Mouse (Mus musculus) cerebellum, postnatal 25 days (tissue): ENCODE data around the gene Pim3.
A peak's percentile ranks its signal among the peaks of the same experiment; 100 is the strongest.
"Not testable (repeated sequence)": the region's sequence is repeated elsewhere in the genome, so short reads cannot be mapped to it uniquely, and the experiment has no call there.

Experiments
- DNase-seq, 2 experiments: peaks; one replicate each; pipeline ENCODE4 v3.0.0; 2021; ENCODE audit warnings: mixed read lengths in 2 of 2

The Pim3 gene

GRCm38 (mm10) chr15:88861772-88862622 is at the start of gene Pim3:
TSS of gene Pim3 (plus strand) at chr15:88862186.
- peak; percentile 98 to 99 for DNase-seq

- no peak for DNase-seq
These were observed 48.7 kb upstream of the Pim3 start for GRCm38 (mm10) chr15:88813262-88813661.

GRCm38 (mm10) chr15:88813873-88814272 is 48.1 kb upstream of the Pim3 start:
- DNase-seq, result not testable (repeated sequence)

GRCm38 (mm10) chr15:88814411-88815047 is 47.5 kb upstream of the Pim3 start:
- DNase-seq, result no peak

GRCm38 (mm10) chr15:88815196-88815700 is 46.7 kb upstream of the Pim3 start:
- no peak for DNase-seq

- DNase-seq, result peak; percentile 99
These were observed 42.7 kb upstream of the Pim3 start, which contains the start of the genes Alg12 and Creld2 for GRCm38 (mm10) chr15:88819026-88819905. TSS of gene Alg12 (minus strand) at chr15:88819318. TSS of gene Creld2 (plus strand) at chr15:88819646.

GRCm38 (mm10) chr15:88819906-88820303 is 42.1 kb upstream of the Pim3 start:
- DNase-seq, result no peak

- no peak for DNase-seq
These were observed 40.6 kb upstream of the Pim3 start for GRCm38 (mm10) chr15:88821403-88821802.

- DNase-seq, result no peak
These were observed 39.5 kb upstream of the Pim3 start for GRCm38 (mm10) chr15:88822513-88822912.

GRCm38 (mm10) chr15:88823376-88823775 is 38.6 kb upstream of the Pim3 start:
- no peak for DNase-seq

GRCm38 (mm10) chr15:88827466-88827865 is 34.5 kb upstream of the Pim3 start:
- DNase-seq, result peak in 1 of 2 experiments; percentile 46

- peak; percentile 92 to 94 for DNase-seq
These were observed 33.8 kb upstream of the Pim3 start for GRCm38 (mm10) chr15:88827991-88828799.

GRCm38 (mm10) chr15:88828800-88829705 is 32.9 kb upstream of the Pim3 start:
- DNase-seq, result peak; percentile 94 to 97

- DNase-seq, result no peak
These were observed 32.1 kb upstream of the Pim3 start for GRCm38 (mm10) chr15:88829791-88830440.

- DNase-seq, result no peak
These were observed 31.3 kb upstream of the Pim3 start for GRCm38 (mm10) chr15:88830696-88831095.

- no peak for DNase-seq
These were observed 30.5 kb upstream of the Pim3 start for GRCm38 (mm10) chr15:88831482-88831881.

GRCm38 (mm10) chr15:88832536-88832935 is 29.4 kb upstream of the Pim3 start:
- no peak for DNase-seq

- DNase-seq, result no peak
These were observed 26.0 kb upstream of the Pim3 start for GRCm38 (mm10) chr15:88836031-88836430.

GRCm38 (mm10) chr15:88836571-88836970 is 25.4 kb upstream of the Pim3 start:
- DNase-seq, result no peak
